Mouse (Mus musculus): ENCODE measurements at regions not wholly inside any gene's neighbourhood (a gene's known extent, or its start where the extent isn't known, plus 50 kb on each side); places are given as distances from the start of the nearest gene placed in this dataset.

- no peak for DNase-seq (ENCODE audit: low spot score in 2 of 2)
These were observed 75.1 kb upstream of the Atp2b1 start for GRCm38 (mm10) chr10:98838926-98839679.

- no peak for DNase-seq (ENCODE audit: low spot score in 2 of 2)
These were observed 74.2 kb upstream of the Atp2b1 start for GRCm38 (mm10) chr10:98839963-98840362.

GRCm38 (mm10) chr10:98840411-98840810 lies 73.8 kb upstream of the Atp2b1 start:
- DNase-seq (ENCODE audit: low spot score in 2 of 2), result no peak

- peak; percentile 21 to 43 for DNase-seq (ENCODE audit: low spot score in 2 of 2)
These were observed 73.0 kb upstream of the Atp2b1 start for GRCm38 (mm10) chr10:98840957-98841831.

GRCm38 (mm10) chr10:98841860-98842259 lies 72.3 kb upstream of the Atp2b1 start:
- peak in 1 of 2 experiments; percentile 19 for DNase-seq (ENCODE audit: low spot score in 2 of 2)

- no peak for DNase-seq (ENCODE audit: low spot score in 2 of 2)
These were observed 71.5 kb upstream of the Atp2b1 start for GRCm38 (mm10) chr10:98842721-98843120.

GRCm38 (mm10) chr10:98849851-98850250 lies 64.4 kb upstream of the Atp2b1 start:
- no peak for DNase-seq (ENCODE audit: low spot score in 2 of 2)

- DNase-seq (ENCODE audit: low spot score in 2 of 2), result no peak
These were observed 56.8 kb upstream of the Atp2b1 start for GRCm38 (mm10) chr10:98857395-98857794.

GRCm38 (mm10) chr10:98861521-98861920 lies 52.7 kb upstream of the Atp2b1 start:
- DNase-seq (ENCODE audit: low spot score in 2 of 2), result no peak

GRCm38 (mm10) chr10:98862712-98863111 lies 51.5 kb upstream of the Atp2b1 start:
- DNase-seq (ENCODE audit: low spot score in 2 of 2), result no peak

GRCm38 (mm10) chr10:98864384-98864783 lies 49.8 kb upstream of the Atp2b1 start:
- DNase-seq (ENCODE audit: low spot score in 2 of 2), result no peak
